Mouse (Mus musculus): ENCODE results near the gene Psma6. TPM values are rescaled to one million over a fixed set of nuclear protein-coding genes. Genes with fewer than 3 reads are reported as not detected.

The Psma6 gene
- polyA plus RNA-seq, 1 experiment from 2014 or later, result 434 TPM

GRCm38 (mm10) chr12:55407888-55408287 lies 23.9 kb downstream of the Psma6 start:
- Histone ChIP-seq H3K4me3 (replicated peaks; ENCODE audit: low read length) (no peak overlapping the region), H3K9ac (replicated peaks; ENCODE audit: low read depth, low read length) (no peak overlapping the region), H3K36me3 (ENCODE audit: control insufficient read depth, insufficient read depth) (peaks cover 21% of the 10 kb centered on the region), H3K4me1 (replicated peaks; ENCODE audit: control insufficient read depth, insufficient read depth, low read length) (no peaks in the 10 kb centered on the region), H3K27ac (ENCODE audit: low read length) (no peak overlapping the region), H3K4me2 (ENCODE audit: low read length) (no peak overlapping the region), H3K9me3 (ENCODE audit: control insufficient read depth, low read length) (no peaks in the 10 kb centered on the region), H3K27me3 (replicated peaks; ENCODE audit: control insufficient read depth, insufficient read depth, low read length) (no peaks in the 10 kb centered on the region)
- ATAC-seq, result no peak
- 91% methylated on average over 5 of the region's 5 CpGs for WGBS

GRCm38 (mm10) chr12:55415255-55415654 lies 31.2 kb downstream of the Psma6 start:
- Histone ChIP-seq H3K4me2 (ENCODE audit: low read length) (no peak overlapping the region), H3K4me3 (replicated peaks; ENCODE audit: low read length) (no peak overlapping the region), H3K27me3 (replicated peaks; ENCODE audit: control insufficient read depth, insufficient read depth, low read length) (no peaks in the 10 kb centered on the region), H3K36me3 (ENCODE audit: control insufficient read depth, insufficient read depth) (peaks cover 42% of the 10 kb centered on the region), H3K9ac (replicated peaks; ENCODE audit: low read depth, low read length) (no peak overlapping the region), H3K9me3 (ENCODE audit: control insufficient read depth, low read length) (0 out of 2 replicates have a peak, but pooled peaks cover under 1% of the 10 kb centered on the region), H3K27ac (ENCODE audit: low read length) (no peak overlapping the region), H3K4me1 (replicated peaks; ENCODE audit: control insufficient read depth, insufficient read depth, low read length) (no peaks in the 10 kb centered on the region)
- 96% methylated on average over 5 of the region's 5 CpGs for WGBS
- ATAC-seq, result no peak

DNA sequence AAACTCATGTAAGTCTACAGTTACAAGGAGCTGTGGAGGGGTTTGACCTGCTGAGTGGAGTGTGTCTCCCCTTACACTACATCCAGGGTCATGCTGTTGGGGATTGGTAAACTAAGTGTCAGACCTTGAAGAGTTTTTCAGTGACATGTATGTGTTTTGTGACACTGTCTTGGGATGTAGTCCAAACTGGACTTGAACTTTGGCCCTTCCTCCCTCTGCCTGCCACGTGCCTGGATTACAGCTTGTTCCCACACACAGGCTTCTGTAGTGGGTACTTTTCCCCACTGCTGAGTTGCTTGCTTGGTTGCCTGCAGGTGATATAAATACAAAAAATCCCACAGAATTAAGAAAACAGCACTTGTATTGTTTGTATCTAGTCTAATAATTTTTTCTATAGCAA lies 31.7 kb downstream of the Psma6 start:
- H3K27me3 ChIP-seq (replicated peaks; ENCODE audit: control insufficient read depth, insufficient read depth, low read length), result no peaks in the 10 kb centered on the region
- no peak overlapping the region for H3K9ac ChIP-seq (replicated peaks; ENCODE audit: low read depth, low read length)
- H3K27ac ChIP-seq (ENCODE audit: low read length), result no peak overlapping the region
- H3K9me3 ChIP-seq (ENCODE audit: control insufficient read depth, low read length), result 0 out of 2 replicates have a peak, but pooled peaks cover 2% of the 10 kb centered on the region
- H3K4me2 ChIP-seq (ENCODE audit: low read length), result no peak overlapping the region
- no peaks in the 10 kb centered on the region for H3K4me1 ChIP-seq (replicated peaks; ENCODE audit: control insufficient read depth, insufficient read depth, low read length)
- 76% methylated on average over 1 of the region's 1 CpGs for WGBS
- ATAC-seq, result no peak
- no peak overlapping the region for H3K4me3 ChIP-seq (replicated peaks; ENCODE audit: low read length)
- peaks cover 44% of the 10 kb centered on the region for H3K36me3 ChIP-seq (ENCODE audit: control insufficient read depth, insufficient read depth)

DNA sequence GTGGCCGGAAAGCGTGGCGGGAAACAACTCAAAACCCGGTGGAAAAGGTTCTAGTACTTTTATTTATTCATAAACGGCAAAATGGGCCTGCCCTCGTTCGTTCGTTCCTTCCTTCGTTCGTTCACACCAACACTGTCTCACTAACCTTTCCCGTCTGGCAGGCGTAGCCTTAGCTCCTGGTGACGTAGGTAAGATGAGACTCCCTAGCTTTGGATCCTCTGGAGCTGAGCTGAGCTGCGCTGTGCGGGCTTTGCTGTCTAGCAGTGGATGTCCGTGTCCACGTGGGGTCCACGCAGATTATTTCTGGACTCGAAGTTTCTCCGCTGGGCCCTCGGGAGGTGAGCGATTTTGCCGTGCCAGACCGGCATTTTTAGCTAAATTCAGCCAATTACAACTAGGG lies 36.2 kb downstream of the Psma6 start:
- H3K4me2 ChIP-seq (ENCODE audit: low read length), result no peak overlapping the region
- 0 out of 2 replicates have a peak, but pooled peaks cover 2% of the 10 kb centered on the region for H3K9me3 ChIP-seq (ENCODE audit: control insufficient read depth, low read length)
- H3K9ac ChIP-seq (replicated peaks; ENCODE audit: low read depth, low read length), result no peak overlapping the region
- H3K27ac ChIP-seq (ENCODE audit: low read length), result no peak overlapping the region
- no peak for ATAC-seq
- H3K27me3 ChIP-seq (replicated peaks; ENCODE audit: control insufficient read depth, insufficient read depth, low read length), result no peaks in the 10 kb centered on the region
- WGBS, result 94% methylated on average over 24 of the region's 24 CpGs
- H3K4me3 ChIP-seq (replicated peaks; ENCODE audit: low read length), result no peak overlapping the region
- H3K36me3 ChIP-seq (ENCODE audit: control insufficient read depth, insufficient read depth), result peaks cover 32% of the 10 kb centered on the region
- no peaks in the 10 kb centered on the region for H3K4me1 ChIP-seq (replicated peaks; ENCODE audit: control insufficient read depth, insufficient read depth, low read length)

DNA sequence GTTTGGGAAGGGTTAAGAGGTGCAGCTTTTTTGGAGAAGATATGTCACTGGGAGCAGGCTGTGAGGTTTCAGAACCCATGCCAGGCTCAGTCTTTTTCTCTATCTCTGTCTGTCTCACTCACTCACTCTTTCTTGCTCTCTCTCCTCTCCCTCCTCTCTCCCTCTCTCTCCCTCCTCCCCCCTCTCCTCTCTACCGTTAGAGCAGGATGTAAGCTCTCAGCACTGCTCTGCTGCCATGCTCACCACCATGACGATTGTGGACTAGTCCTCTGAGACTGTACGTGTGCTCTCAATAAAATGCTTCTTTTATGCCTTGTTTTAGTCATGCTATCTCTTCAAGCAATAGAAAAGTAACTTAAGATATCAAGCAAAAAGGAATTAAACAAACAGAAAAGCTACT lies 38.0 kb downstream of the Psma6 start:
- H3K9me3 ChIP-seq (ENCODE audit: control insufficient read depth, low read length), result 0 out of 2 replicates have a peak, but pooled peaks cover 2% of the 10 kb centered on the region
- 52% methylated on average over 3 of the region's 3 CpGs for WGBS
- no peak for ATAC-seq

DNA sequence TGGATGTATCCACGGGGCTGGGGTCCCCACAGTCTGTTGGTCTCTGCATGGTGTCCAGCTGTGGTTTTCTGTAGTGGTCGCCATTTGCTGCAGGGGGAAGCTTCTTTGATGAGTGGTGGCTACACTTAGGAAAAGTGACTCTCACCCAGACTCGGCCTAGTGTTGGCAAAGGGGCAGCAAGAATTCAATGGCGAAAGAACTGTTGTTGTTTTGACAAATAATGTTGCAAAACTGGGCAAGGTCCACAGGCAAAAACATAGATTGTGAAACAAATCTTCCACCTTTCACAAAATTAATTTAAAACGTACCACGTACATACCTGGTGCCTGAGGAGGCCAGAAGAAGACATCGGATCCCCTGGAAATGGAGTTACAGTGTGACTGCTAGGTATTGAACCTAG lies 42.3 kb downstream of the Psma6 start:
- WGBS, result 94% methylated on average over 7 of the region's 7 CpGs
- no peak overlapping the region for H3K9ac ChIP-seq (replicated peaks; ENCODE audit: low read depth, low read length)
- ATAC-seq, result no peak

More for the DNA sequence above, 38.0 kb downstream of the Psma6 start:
- H3K4me1 ChIP-seq (replicated peaks; ENCODE audit: control insufficient read depth, insufficient read depth, low read length), result no peaks in the 10 kb centered on the region
- H3K4me2 ChIP-seq (ENCODE audit: low read length), result no peak overlapping the region
- H3K36me3 ChIP-seq (ENCODE audit: control insufficient read depth, insufficient read depth), result peaks cover 18% of the 10 kb centered on the region
- H3K27ac ChIP-seq (ENCODE audit: low read length), result no peak overlapping the region
- H3K4me3 ChIP-seq (replicated peaks; ENCODE audit: low read length), result no peak overlapping the region
- H3K27me3 ChIP-seq (replicated peaks; ENCODE audit: control insufficient read depth, insufficient read depth, low read length), result no peaks in the 10 kb centered on the region
- no peak overlapping the region for H3K9ac ChIP-seq (replicated peaks; ENCODE audit: low read depth, low read length)

DNA sequence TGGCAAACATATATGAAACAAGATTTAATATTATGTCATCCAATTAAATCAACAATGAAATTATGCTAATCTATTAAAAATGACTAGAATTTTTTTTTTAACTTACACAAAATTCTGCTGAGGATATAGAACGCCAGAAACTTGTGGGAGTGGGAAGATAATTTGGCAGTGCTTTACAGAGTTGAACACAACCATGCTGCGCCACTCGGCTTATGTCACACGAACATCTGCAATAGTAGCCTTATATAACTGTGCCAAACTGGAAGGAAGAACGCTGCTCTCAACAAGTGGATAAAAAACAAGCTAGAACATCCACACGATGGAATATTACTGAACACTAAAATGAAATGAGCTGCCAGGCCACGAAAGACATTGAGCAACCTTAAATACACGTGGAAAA lies 45.2 kb downstream of the Psma6 start:
- H3K4me3 ChIP-seq (replicated peaks; ENCODE audit: low read length), result no peak overlapping the region
- ATAC-seq, result no peak
- H3K4me1 ChIP-seq (replicated peaks; ENCODE audit: control insufficient read depth, insufficient read depth, low read length), result no peaks in the 10 kb centered on the region
- no peak overlapping the region for H3K4me2 ChIP-seq (ENCODE audit: low read length)
- H3K36me3 ChIP-seq (ENCODE audit: control insufficient read depth, insufficient read depth), result no peaks in the 10 kb centered on the region
- no peaks in the 10 kb centered on the region for H3K27me3 ChIP-seq (replicated peaks; ENCODE audit: control insufficient read depth, insufficient read depth, low read length)
- WGBS, result 86% methylated on average over 8 of the region's 8 CpGs
- H3K27ac ChIP-seq (ENCODE audit: low read length), result no peak overlapping the region
- no peaks in the 10 kb centered on the region for H3K9me3 ChIP-seq (ENCODE audit: control insufficient read depth, low read length)
- H3K9ac ChIP-seq (replicated peaks; ENCODE audit: low read depth, low read length), result no peak overlapping the region

More for the DNA sequence above, 42.3 kb downstream of the Psma6 start:
- H3K27me3 ChIP-seq (replicated peaks; ENCODE audit: control insufficient read depth, insufficient read depth, low read length), result no peaks in the 10 kb centered on the region
- no peaks in the 10 kb centered on the region for H3K9me3 ChIP-seq (ENCODE audit: control insufficient read depth, low read length)
- no peak overlapping the region for H3K27ac ChIP-seq (ENCODE audit: low read length)
- H3K36me3 ChIP-seq (ENCODE audit: control insufficient read depth, insufficient read depth), result no peaks in the 10 kb centered on the region
- no peaks in the 10 kb centered on the region for H3K4me1 ChIP-seq (replicated peaks; ENCODE audit: control insufficient read depth, insufficient read depth, low read length)
- no peak overlapping the region for H3K4me2 ChIP-seq (ENCODE audit: low read length)
- H3K4me3 ChIP-seq (replicated peaks; ENCODE audit: low read length), result no peak overlapping the region

DNA sequence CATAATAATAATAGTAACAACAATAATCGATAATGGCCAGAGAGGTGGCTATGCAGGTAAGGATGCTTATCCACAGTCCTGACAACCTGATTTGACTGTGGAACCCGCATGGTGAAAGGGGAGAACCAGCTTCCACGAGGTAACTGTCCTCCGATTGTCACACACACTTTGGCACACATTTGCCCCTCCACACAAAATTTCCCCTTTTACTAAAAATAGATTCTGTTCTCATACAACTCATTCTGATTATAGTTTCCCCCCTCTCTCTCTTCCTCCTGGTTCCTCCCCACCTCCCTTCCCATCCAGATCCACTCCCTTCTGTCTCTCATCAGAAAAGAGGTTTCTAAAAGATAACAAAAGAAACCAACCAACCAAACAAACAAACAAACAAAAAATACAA lies 45.9 kb downstream of the Psma6 start:
- no peaks in the 10 kb centered on the region for H3K27me3 ChIP-seq (replicated peaks; ENCODE audit: control insufficient read depth, insufficient read depth, low read length)
- H3K4me2 ChIP-seq (ENCODE audit: low read length), result no peak overlapping the region
- H3K27ac ChIP-seq (ENCODE audit: low read length), result no peak overlapping the region
- no peak overlapping the region for H3K9ac ChIP-seq (replicated peaks; ENCODE audit: low read depth, low read length)
- H3K4me1 ChIP-seq (replicated peaks; ENCODE audit: control insufficient read depth, insufficient read depth, low read length), result no peaks in the 10 kb centered on the region
- H3K9me3 ChIP-seq (ENCODE audit: control insufficient read depth, low read length), result no peaks in the 10 kb centered on the region
- no peak for ATAC-seq
- WGBS, result 83% methylated on average over 4 of the region's 4 CpGs
- no peaks in the 10 kb centered on the region for H3K36me3 ChIP-seq (ENCODE audit: control insufficient read depth, insufficient read depth)
- H3K4me3 ChIP-seq (replicated peaks; ENCODE audit: low read length), result no peak overlapping the region

DNA sequence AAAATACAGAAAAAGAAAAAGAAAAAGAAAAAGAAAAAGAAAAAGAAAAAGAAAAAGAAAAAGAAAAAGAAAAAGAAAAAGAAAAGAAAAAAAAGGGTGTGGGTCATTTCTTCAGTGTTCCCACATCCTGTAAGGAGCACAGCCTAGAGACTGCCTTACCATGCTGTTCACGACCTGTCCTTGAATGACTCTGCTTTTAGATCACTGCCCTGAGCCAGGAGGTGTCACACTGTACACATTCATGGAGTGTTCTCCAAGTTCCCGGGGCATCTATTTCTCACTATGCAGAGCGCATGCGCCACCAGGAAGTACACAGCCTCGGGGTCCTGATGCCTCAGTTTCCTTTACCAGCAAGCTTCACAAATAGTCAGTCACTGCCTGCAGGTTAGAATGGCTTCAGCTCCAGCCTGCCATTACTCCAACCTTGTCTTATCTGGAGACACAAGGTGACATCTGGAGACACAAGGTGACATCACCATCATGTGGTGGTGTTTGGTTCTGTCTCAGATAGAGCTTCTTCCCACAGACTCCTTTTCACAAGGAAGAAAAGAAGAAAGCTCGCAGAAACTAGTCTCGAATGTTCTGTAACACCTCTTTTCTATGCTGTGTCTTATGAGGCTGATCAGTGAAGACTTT lies 48.4 kb downstream of the Psma6 start:
- no peak for ATAC-seq
- Histone ChIP-seq H3K4me1 (replicated peaks; ENCODE audit: control insufficient read depth, insufficient read depth, low read length) (no peaks in the 10 kb centered on the region), H3K4me2 (ENCODE audit: low read length) (no peak overlapping the region), H3K9ac (replicated peaks; ENCODE audit: low read depth, low read length) (no peak overlapping the region), H3K27me3 (replicated peaks; ENCODE audit: control insufficient read depth, insufficient read depth, low read length) (no peaks in the 10 kb centered on the region), H3K4me3 (replicated peaks; ENCODE audit: low read length) (no peak overlapping the region), H3K9me3 (ENCODE audit: control insufficient read depth, low read length) (no peaks in the 10 kb centered on the region), H3K36me3 (ENCODE audit: control insufficient read depth, insufficient read depth) (no peaks in the 10 kb centered on the region), H3K27ac (ENCODE audit: low read length) (no peak overlapping the region)
- WGBS, result 89% methylated on average over 7 of the region's 7 CpGs

GRCm38 (mm10) chr12:55432920-55433284 lies 48.9 kb downstream of the Psma6 start:
- Histone ChIP-seq H3K9ac (replicated peaks; ENCODE audit: low read depth, low read length) (no peak overlapping the region), H3K27ac (ENCODE audit: low read length) (no peak overlapping the region), H3K4me3 (replicated peaks; ENCODE audit: low read length) (no peak overlapping the region), H3K27me3 (replicated peaks; ENCODE audit: control insufficient read depth, insufficient read depth, low read length) (no peaks in the 10 kb centered on the region), H3K4me2 (ENCODE audit: low read length) (no peak overlapping the region), H3K36me3 (ENCODE audit: control insufficient read depth, insufficient read depth) (no peaks in the 10 kb centered on the region), H3K9me3 (ENCODE audit: control insufficient read depth, low read length) (no peaks in the 10 kb centered on the region), H3K4me1 (replicated peaks; ENCODE audit: control insufficient read depth, insufficient read depth, low read length) (no peaks in the 10 kb centered on the region)
- WGBS, result 97% methylated on average over 8 of the region's 8 CpGs
- no peak for ATAC-seq
